Mouse (Mus musculus): ENCODE measurements around the gene Cst6.

GRCm38 (mm10) chr19:5377446-5377845 is 28.1 kb upstream of the Cst6 start:
- TF ChIP-seq CTCF (IDR thresholded peaks at IDR 0.05; ENCODE audit: extremely low read depth, insufficient read depth, insufficient read length, insufficient replicate concordance) (no peak), POLR2A (IDR thresholded peaks at IDR 0.05; ENCODE audit: low read depth, low read length) (no peak)
